Mouse (Mus musculus) subcutaneous adipose tissue, adult 2 months (tissue): Measurements from ENCODE around the gene Nppa. TPM values are rescaled to one million over a fixed set of nuclear protein-coding genes. Genes with fewer than 3 reads are reported as not detected.

Source experiments
- polyA plus RNA-seq: library from polyadenylated mRNA; depleted of rRNA; stranded (reverse); fragments of >200 nt; gene quantifications from 2 replicates; pipeline ENCODE4 v1.2.3, GENCODE M21; 2012; ENCODE audit warnings: low replicate concordance; rRNA removed

Nppa gene
- polyA plus RNA-seq: 0.40 TPM in 1 of 2 replicates, not detected in the other

GRCm38 (mm10) chr4:148000202-148000772, at the start of gene Nppa:
Gene Nppa (plus strand): TSS chr4:148000722.

GRCm38 (mm10) chr4:147985205-147986132, 15.1 kb upstream of the Nppa start, which contains the start of gene Nppb:
Gene Nppb (plus strand): TSS chr4:147985788.

GRCm38 (mm10) chr4:148038600-148039253, 38.2 kb downstream of the Nppa start, which contains the start of the genes Clcn6 and Mthfr:
Gene Clcn6 (minus strand): TSS chr4:148038821.
Gene Mthfr (plus strand): TSS chr4:148039077.

Other genes starting within 250 kb of the Nppa start
- gene Zfp984, start 190.9 kb upstream of the Nppa start, polyA plus RNA-seq: 0.82 and 1.1 TPM in 2 replicates
- 1.3 and 1.8 TPM in 2 replicates for gene Zfp933, start 152.4 kb upstream of the Nppa start, polyA plus RNA-seq
- 42.8 and 67.6 TPM in 2 replicates for gene Miip, start 131.9 kb upstream of the Nppa start, polyA plus RNA-seq
- gene Fv1, start 131.7 kb upstream of the Nppa start, polyA plus RNA-seq: 2.3 and 2.8 TPM in 2 replicates
- 92.0 and 144 TPM in 2 replicates for gene Mfn2, start 96.0 kb upstream of the Nppa start, polyA plus RNA-seq
- gene Plod1, start 64.0 kb upstream of the Nppa start, polyA plus RNA-seq: 108 and 128 TPM in 2 replicates
- 57.6 and 73.2 TPM in 2 replicates for gene 2510039O18Rik, start 59.8 kb upstream of the Nppa start, polyA plus RNA-seq
- gene Nppb, start 14.9 kb upstream of the Nppa start, polyA plus RNA-seq: not detected in 2 replicates
- 11.7 and 20.6 TPM in 2 replicates for gene Clcn6, start 38.1 kb downstream of the Nppa start, polyA plus RNA-seq
- 38.3 and 42.9 TPM in 2 replicates for gene Mthfr, start 38.4 kb downstream of the Nppa start, polyA plus RNA-seq
- gene Agtrap, start 87.3 kb downstream of the Nppa start, polyA plus RNA-seq: 20.5 and 25.4 TPM in 2 replicates
- 32.7 and 45.5 TPM in 2 replicates for gene Mad2l2, start 129.7 kb downstream of the Nppa start, polyA plus RNA-seq
- 0.03 and 0.58 TPM in 2 replicates for gene Draxin, start 130.0 kb downstream of the Nppa start, polyA plus RNA-seq
- gene Fbxo6, start 151.4 kb downstream of the Nppa start, polyA plus RNA-seq: 67.6 and 79.2 TPM in 2 replicates
- gene Fbxo44, start 159.8 kb downstream of the Nppa start, polyA plus RNA-seq: 9.4 and 14.0 TPM in 2 replicates
- 0.49 TPM in 1 of 2 replicates, not detected in the other for gene Fbxo2, start 159.9 kb downstream of the Nppa start, polyA plus RNA-seq